Mouse (Mus musculus) MEL (cell line): Measurements from ENCODE around the gene Ndrg2. TPM values are rescaled to one million over a fixed set of nuclear protein-coding genes. Genes with fewer than 3 reads are reported as not detected.

Experiments
- DNase-seq: peaks from one replicate; pipeline ENCODE4 v3.0.0; 2011; ENCODE audit warnings: low read depth, low spot score
- H3K27ac ChIP-seq: 2 replicates; pipeline ENCODE4 v1.5.1; 2012; ENCODE audit warnings: low read depth, mild to moderate bottlenecking, control low read depth, low read length, moderate library complexity; ENCODE audit not compliant: control insufficient read depth
- H3K27me3 ChIP-seq, 2 experiments: fragments of 150-350 bp in 1 of 2; sonication (generic) in 1 of 2; 2 replicates each; pipeline ENCODE4 v1.6.1; 2012; ENCODE audit warnings: low read length in 2 of 2, mild to moderate bottlenecking in 2 of 2, improper control_type of control experiment in 1 of 2, moderate library complexity in 1 of 2; ENCODE audit not compliant: insufficient read depth in 2 of 2, control insufficient read depth in 1 of 2
- H3K36me3 ChIP-seq, 2 experiments: 2 replicates each; pipeline ENCODE4 v1.6.1; 2012 to 2014; ENCODE audit warnings: low read length in 2 of 2, improper control_type of control experiment in 1 of 2, inconsistent platforms in 1 of 2, mild to moderate bottlenecking in 1 of 2; ENCODE audit not compliant: insufficient read depth in 2 of 2, control insufficient read depth in 1 of 2
- H3K4me1 ChIP-seq, 2 experiments: fragments of 150-350 bp in 1 of 2; sonication (generic) in 1 of 2; 2 replicates each; pipeline ENCODE4 v1.6.1; 2012; ENCODE audit warnings: low read length in 2 of 2, improper control_type of control experiment in 1 of 2, mild to moderate bottlenecking in 1 of 2; ENCODE audit not compliant: insufficient read depth in 2 of 2, control insufficient read depth in 1 of 2
- H3K4me3 ChIP-seq, 2 experiments: fragments of 150-350 bp in 1 of 2; sonication (generic) in 1 of 2; 2 replicates each; pipeline ENCODE4 v1.5.1; 2012; ENCODE audit warnings: low read depth in 2 of 2, low read length in 2 of 2, mild to moderate bottlenecking in 2 of 2, moderate library complexity in 2 of 2, control low read depth in 1 of 2, improper control_type of control experiment in 1 of 2; ENCODE audit not compliant: control insufficient read depth in 1 of 2, insufficient read depth in 1 of 2
- H3K79me2 ChIP-seq: 2 replicates; pipeline ENCODE4 v1.6.1; 2012; ENCODE audit warnings: mild to moderate bottlenecking, low read length, moderate library complexity; ENCODE audit not compliant: control insufficient read depth, poor library complexity, insufficient read depth
- H3K9ac ChIP-seq: 2 replicates; pipeline ENCODE4 v1.6.1; 2012; ENCODE audit warnings: low read depth, mild to moderate bottlenecking, control low read depth, low read length, moderate library complexity; ENCODE audit not compliant: control insufficient read depth, poor library complexity, severe bottlenecking
- H3K9me3 ChIP-seq: fragments of 150-350 bp; sonication (generic); replicated peaks from 2 replicates; pipeline ENCODE4 v1.6.1; 2012; ENCODE audit warnings: mild to moderate bottlenecking, low read length, improper control_type of control experiment, moderate library complexity; ENCODE audit not compliant: insufficient read depth
- BHLHE40 ChIP-seq: IDR thresholded peaks from 2 replicates; pipeline ENCODE4 v1.6.1; 2012; ENCODE audit warnings: low read depth, mild to moderate bottlenecking, inconsistent platforms, low read length, improper control_type of control experiment, borderline replicate concordance
- CTCF ChIP-seq, 3 experiments: IDR thresholded peaks in 2 of 3; conservative IDR thresholded peaks in 1 of 3; 2 replicates each; pipeline ENCODE4 v1.5.1; 2011 to 2012; ENCODE audit warnings: low read length in 3 of 3, low read depth in 2 of 3, mild to moderate bottlenecking in 2 of 3, improper control_type of control experiment in 1 of 3, inconsistent platforms in 1 of 3, mixed read lengths in 1 of 3, moderate library complexity in 1 of 3; ENCODE audit not compliant: control insufficient read depth in 1 of 3, insufficient read depth in 1 of 3, poor library complexity in 1 of 3, severe bottlenecking in 1 of 3
- EP300 ChIP-seq, 2 experiments: IDR thresholded peaks; 2 replicates each; pipeline ENCODE4 v1.6.1; 2011; ENCODE audit warnings: improper control_type of control experiment in 2 of 2, low read length in 2 of 2, low read depth in 1 of 2, mild to moderate bottlenecking in 1 of 2
- ETS1 ChIP-seq: IDR thresholded peaks from 2 replicates; pipeline ENCODE4 v1.6.1; 2012; ENCODE audit warnings: low read depth, mild to moderate bottlenecking, inconsistent platforms, low read length, improper control_type of control experiment, moderate library complexity
- GABPA ChIP-seq: IDR thresholded peaks from 2 replicates; pipeline ENCODE4 v1.6.1; 2012; ENCODE audit warnings: low read depth, mild to moderate bottlenecking, inconsistent platforms, low read length, improper control_type of control experiment, moderate library complexity
- GATA1 ChIP-seq: IDR thresholded peaks from 2 replicates; pipeline ENCODE4 v1.6.1; 2011; ENCODE audit warnings: low read depth, low read length, improper control_type of control experiment
- HCFC1 ChIP-seq: IDR thresholded peaks from 2 replicates; pipeline ENCODE4 v1.6.1; 2012; ENCODE audit warnings: low read depth, mild to moderate bottlenecking, inconsistent platforms, low read length, improper control_type of control experiment, moderate library complexity
- JUND ChIP-seq: IDR thresholded peaks from 2 replicates; pipeline ENCODE4 v1.6.1; 2011; ENCODE audit warnings: low read depth, mild to moderate bottlenecking, improper control_type of control experiment, low read length
- MAFK ChIP-seq: IDR thresholded peaks from 2 replicates; pipeline ENCODE4 v1.6.1; 2011; ENCODE audit warnings: low read depth, mild to moderate bottlenecking, low read length, improper control_type of control experiment, borderline replicate concordance
- MAX ChIP-seq: IDR thresholded peaks from 2 replicates; pipeline ENCODE4 v1.6.1; 2011; ENCODE audit warnings: low read length, improper control_type of control experiment
- MEF2A ChIP-seq: IDR thresholded peaks from 2 replicates; pipeline ENCODE4 v1.6.1; 2014; ENCODE audit warnings: low read depth, mild to moderate bottlenecking, inconsistent platforms, low read length, improper control_type of control experiment; ENCODE audit not compliant: poor library complexity, insufficient replicate concordance, severe bottlenecking; ENCODE audit errors: extremely low read depth
- MXI1 ChIP-seq: IDR thresholded peaks from 2 replicates; pipeline ENCODE4 v1.6.1; 2011; ENCODE audit warnings: mild to moderate bottlenecking, low read depth, low read length, improper control_type of control experiment
- MYC ChIP-seq: IDR thresholded peaks from 2 replicates; pipeline ENCODE4 v1.6.1; 2011; ENCODE audit warnings: low read depth, mild to moderate bottlenecking, low read length, improper control_type of control experiment, moderate library complexity
- POLR2A ChIP-seq, 2 experiments: IDR thresholded peaks; 2 replicates each; pipeline ENCODE4 v1.6.1; 2011 to 2012; ENCODE audit warnings: low read length in 2 of 2, mild to moderate bottlenecking in 2 of 2, control low read depth in 1 of 2, improper control_type of control experiment in 1 of 2, low read depth in 1 of 2, moderate library complexity in 1 of 2; ENCODE audit not compliant: control insufficient read depth in 1 of 2, insufficient read depth in 1 of 2, poor library complexity in 1 of 2
- POLR2AphosphoS2 ChIP-seq: IDR thresholded peaks from 2 replicates; pipeline ENCODE4 v1.6.1; 2011; ENCODE audit warnings: low read length, improper control_type of control experiment
- RAD21 ChIP-seq: IDR thresholded peaks from 2 replicates; pipeline ENCODE4 v1.6.1; 2011; ENCODE audit warnings: mild to moderate bottlenecking, low read depth, low read length, improper control_type of control experiment
- SIN3A ChIP-seq: IDR thresholded peaks from 2 replicates; pipeline ENCODE4 v1.6.1; 2012; ENCODE audit warnings: low read length, improper control_type of control experiment, inconsistent platforms
- TBP ChIP-seq: IDR thresholded peaks from 2 replicates; pipeline ENCODE4 v1.8.0; 2011; ENCODE audit warnings: low read depth, low read length, improper control_type of control experiment
- USF2 ChIP-seq, 2 experiments: IDR thresholded peaks; 2 replicates each; pipeline ENCODE4 v1.6.1; 2011 to 2012; ENCODE audit warnings: improper control_type of control experiment in 2 of 2, low read length in 2 of 2, borderline replicate concordance in 1 of 2, inconsistent platforms in 1 of 2, low read depth in 1 of 2, mild to moderate bottlenecking in 1 of 2; ENCODE audit not compliant: insufficient read depth in 1 of 2
- ZKSCAN1 ChIP-seq: IDR thresholded peaks from 2 replicates; pipeline ENCODE4 v1.6.1; 2012; ENCODE audit warnings: low read depth, mild to moderate bottlenecking, inconsistent platforms, low read length, improper control_type of control experiment, moderate library complexity
- polyA plus RNA-seq, 2 experiments: library from polyadenylated mRNA; stranded (reverse) in 1 of 2; unstranded in 1 of 2; fragments of >175 nt in 1 of 2; fragments of >200 nt in 1 of 2; gene quantifications; 2 replicates each; pipeline versions ENCODE4 v1.2.1 to v1.2.4; 2012; ENCODE audit warnings: low replicate concordance in 2 of 2, low read depth in 1 of 2; ENCODE audit not compliant: insufficient read length in 2 of 2, insufficient read depth in 1 of 2, missing spikeins in 1 of 2
- total RNA-seq: library from RNA; depleted of rRNA; stranded (reverse); fragments of 300-350 nt; gene quantifications from 2 replicates; pipeline ENCODE4 v1.2.3, GENCODE M21; 2012

Gene Ndrg2
- total and polyA plus RNA-seq, 3 experiments = 11.2 to 48.6 TPM; not detected in 1

GRCm38 (mm10) chr14:51916539-51916938 is 2.6 kb upstream of the Ndrg2 start:
- no peaks in the 10 kb centered on the region for H3K79me2 ChIP-seq
- no peak for TF ChIP-seq GATA1
- no peak for TF ChIP-seq POLR2A (IDR thresholded peaks at IDR 0.05; ENCODE audit: control insufficient read depth in 1 of 2, insufficient read depth in 1 of 2, low read depth in 1 of 2, low read length in 2 of 2, poor library complexity in 1 of 2)
- no peak for TF ChIP-seq MXI1
- TF ChIP-seq MAX = no peak
- TF ChIP-seq POLR2AphosphoS2 = no peak
- TF ChIP-seq RAD21 = no peak
- no peak for TF ChIP-seq HCFC1
- TF ChIP-seq ETS1 = no peak
- TF ChIP-seq SIN3A = no peak
- no peak for TF ChIP-seq CTCF (IDR thresholded peaks at IDR 0.05 in 2 of 3, conservative IDR thresholded peaks at IDR 0.05 in 1 of 3; ENCODE audit: control insufficient read depth in 1 of 3, insufficient read depth in 1 of 3, low read depth in 2 of 3, low read length in 3 of 3, poor library complexity in 1 of 3, severe bottlenecking in 1 of 3)
- TF ChIP-seq MYC = no peak
- TF ChIP-seq MEF2A = no peak
- no peak for TF ChIP-seq ZKSCAN1
- TF ChIP-seq GABPA = no peak
- TF ChIP-seq MAFK = no peak
- TF ChIP-seq BHLHE40 = no peak
- no peak for TF ChIP-seq USF2 (IDR thresholded peaks at IDR 0.05; ENCODE audit: borderline replicate concordance in 1 of 2, insufficient read depth in 1 of 2, low read depth in 1 of 2, low read length in 2 of 2)
- TF ChIP-seq, all 39 proteins: peak for 0
- H3K4me3 ChIP-seq = no peak overlapping the region
- DNase-seq = no peak
- no peaks in the 10 kb centered on the region for H3K9me3 ChIP-seq
- no peaks in the 10 kb centered on the region for H3K27me3 ChIP-seq
- H3K4me1 ChIP-seq = peaks cover 2 to 9% of the 10 kb centered on the region in 2 experiments
- peaks cover 0 to 5% of the 10 kb centered on the region in 2 experiments; a peak in 2 of 4 replicates for H3K36me3 ChIP-seq
- H3K27ac ChIP-seq = no peak overlapping the region
- no peak overlapping the region for H3K9ac ChIP-seq

- Histone ChIP-seq H3K36me3 (peaks cover 0 to 5% of the 10 kb centered on the region in 2 experiments; a peak in 2 of 4 replicates), H3K27ac (no peak overlapping the region), H3K9me3 (no peaks in the 10 kb centered on the region), H3K9ac (no peak overlapping the region), H3K79me2 (no peaks in the 10 kb centered on the region), H3K27me3 (no peaks in the 10 kb centered on the region), H3K4me3 (no peak overlapping the region), H3K4me1 (peaks cover 2 to 9% of the 10 kb centered on the region in 2 experiments)
- TF ChIP-seq JUND (no peak), TBP (0 out of 2 replicates have a peak, but pooled peaks have one; percentile 15), EP300 (IDR thresholded peaks at IDR 0.05; ENCODE audit: low read depth in 1 of 2, low read length in 2 of 2) (peak in 1 of 2 experiments; percentile 10; a peak in 1 of 4 replicates)
- peak; percentile 46 for DNase-seq
These were observed 1.1 kb upstream of the Ndrg2 start for GRCm38 (mm10) chr14:51915030-51915429.
